29 mouse cellular contexts compared by ENCODE assay signal in genomic region chr7:16187494-16187893, GRCm38 (mm10). TPM values are rescaled to one million over a fixed set of nuclear protein-coding genes. Genes with fewer than 3 reads are reported as not detected.
DNase-seq lines count a peak whose midpoint lies in the region; ATAC-seq and TF ChIP-seq lines count a peak whose summit lies in the region.
"Had no signal": no experiment of that assay in that cellular context is flagged by ENCODE, and none has a peak within 500 bp of the region (broad histone marks: within the 10 kb centered on the region; RNA-seq: fewer than 3 reads in every experiment).

No protein-coding gene starts in this region.

- 29% methylated on average over 8 of the region's 8 CpGs for WGBS in liver, embryonic 12.5 days (ENCODE audit: insufficient replicate concordance)
- WGBS in liver, embryonic 14.5 days (ENCODE audit: insufficient replicate concordance) = 28% methylated on average over 8 of the region's 8 CpGs
- WGBS in liver, postnatal 0 days (ENCODE audit: insufficient replicate concordance) = 48% methylated on average over 8 of the region's 8 CpGs

- H3K4me1 ChIP-seq in liver, embryonic 12.5 days = no peaks in the 10 kb centered on the region
- 0 out of 4 replicates have a peak, but pooled peaks cover 0 to 2% of the 10 kb centered on the region in 2 experiments for H3K4me1 ChIP-seq in liver, embryonic 14.5 days (replicated peaks; ENCODE audit: control insufficient read depth in 2 of 2, insufficient read depth in 2 of 2, low read length in 1 of 2)
- H3K4me1 ChIP-seq in liver, postnatal 0 days (ENCODE audit: insufficient read depth) = no peaks in the 10 kb centered on the region
- H3K4me1 ChIP-seq: embryonic facial prominence, embryonic 10.5 days; embryonic facial prominence, embryonic 13.5 days; forebrain, embryonic 12.5 days; forebrain, embryonic 15.5 days; hindbrain, embryonic 10.5 days had no signal

- H3K36me3 ChIP-seq in liver, embryonic 12.5 days = no peaks in the 10 kb centered on the region; the same call in 1 of the 2 replicates
- H3K36me3 ChIP-seq in liver, embryonic 14.5 days (replicated peaks; ENCODE audit: control insufficient read depth, insufficient read depth, low read depth) = no peaks in the 10 kb centered on the region
- no peaks in the 10 kb centered on the region for H3K36me3 ChIP-seq in liver, postnatal 0 days (replicated peaks; ENCODE audit: insufficient read depth, low read length)

- no peak overlapping the region for H3K9ac ChIP-seq in liver, embryonic 12.5 days
- H3K9ac ChIP-seq in liver, embryonic 14.5 days (replicated peaks) = no peak overlapping the region
- H3K9ac ChIP-seq in liver, postnatal 0 days (replicated peaks) = no peak overlapping the region
- H3K9ac ChIP-seq: embryonic facial prominence, embryonic 13.5 days; forebrain, embryonic 12.5 days; forebrain, embryonic 15.5 days; heart, embryonic 15.5 days; hindbrain, embryonic 13.5 days had no signal

- ATAC-seq in liver, embryonic 12.5 days = peak; percentile 55; the same call in 1 of the 2 replicates
- peak; percentile 60; the same call in 1 of the 2 replicates for ATAC-seq in liver, embryonic 14.5 days (ENCODE audit: insufficient read depth)
- ATAC-seq in liver, postnatal 0 days = peak; percentile 79
- ATAC-seq: activated CD4-positive, CD25-positive, alpha-beta regulatory T cell, adult 4 months; CD4-positive, CD25-positive, alpha-beta regulatory T cell, adult 4 months; forebrain, embryonic 15.5 days; hindbrain, embryonic 16.5 days had no signal

- peaks cover 28% of the 10 kb centered on the region for H3K27me3 ChIP-seq in liver, embryonic 12.5 days (replicated peaks)
- H3K27me3 ChIP-seq in liver, embryonic 14.5 days (ENCODE audit: control insufficient read depth, insufficient read depth, low read length) = no peaks in the 10 kb centered on the region
- no peaks in the 10 kb centered on the region; the same call in 1 of the 2 replicates for H3K27me3 ChIP-seq in liver, postnatal 0 days (ENCODE audit: insufficient read depth, low read length)
- H3K27me3 ChIP-seq: embryonic facial prominence, embryonic 13.5 days; forebrain, embryonic 15.5 days; heart, embryonic 15.5 days had no signal

- no peak for TF ChIP-seq CTCF in liver, embryonic 14.5 days (IDR thresholded peaks at IDR 0.05; ENCODE audit: low read depth)
- TF ChIP-seq CTCF in liver, postnatal 0 days (IDR thresholded peaks at IDR 0.05; ENCODE audit: low read depth) = no peak

- intact Hi-C loops in gastrocnemius, postnatal 36 days (cut with DNase I) = no loop called here

- TF ChIP-seq EP300 in liver, embryonic 14.5 days (IDR thresholded peaks at IDR 0.05; ENCODE audit: low read depth) = 0 out of 2 replicates have a peak, but pooled peaks have one; percentile 19
- TF ChIP-seq EP300 in liver, postnatal 0 days (IDR thresholded peaks at IDR 0.05; ENCODE audit: low read depth) = peak; percentile 43; the same call in 1 of the 2 replicates

- no peak for DNase-seq in liver, embryonic 14.5 days (ENCODE audit: low read depth in 3 of 3, low spot score in 3 of 3)
- DNase-seq in liver, postnatal 0 days = no peak
- no peak for DNase-seq in ovary, adult 18-20 months (ENCODE audit: low spot score)
- DNase-seq in layer of hippocampus, postnatal 14 days (ENCODE audit: low spot score in 2 of 2) = no peak
- DNase-seq in gastrocnemius, postnatal 36 days = no peak
- DNase-seq: adrenal gland, adult 8-10 months; adrenal gland, postnatal 25 days; cerebellum, adult 11-12 months; cerebellum, adult 8-10 months; cerebellum, postnatal 10 days; cerebellum, postnatal 36 days; embryo, embryonic 11 days; heart, adult 11 months; heart, postnatal 10 days; heart, postnatal 36 days had no signal

- no peak overlapping the region for H3K27ac ChIP-seq in liver, embryonic 12.5 days
- H3K27ac ChIP-seq in liver, embryonic 14.5 days = no peak overlapping the region
- no peak overlapping the region for H3K27ac ChIP-seq in liver, postnatal 0 days (ENCODE audit: low read depth)
- H3K27ac ChIP-seq: embryonic facial prominence, embryonic 10.5 days; embryonic facial prominence, embryonic 13.5 days; forebrain, embryonic 12.5 days; forebrain, embryonic 15.5 days; heart, embryonic 15.5 days; hindbrain, embryonic 10.5 days; hindbrain, embryonic 13.5 days had no signal

- no peaks in the 10 kb centered on the region for H3K9me3 ChIP-seq in liver, embryonic 12.5 days (replicated peaks)
- H3K9me3 ChIP-seq in liver, embryonic 14.5 days (ENCODE audit: control insufficient read depth, low read length) = no peaks in the 10 kb centered on the region
- H3K9me3 ChIP-seq in liver, postnatal 0 days (ENCODE audit: low read length) = no peaks in the 10 kb centered on the region
- H3K9me3 ChIP-seq: embryonic facial prominence, embryonic 10.5 days; embryonic facial prominence, embryonic 13.5 days; forebrain, embryonic 12.5 days; forebrain, embryonic 15.5 days; heart, embryonic 15.5 days; hindbrain, embryonic 10.5 days; hindbrain, embryonic 13.5 days had no signal

- no peak overlapping the region for H3K4me2 ChIP-seq in liver, embryonic 12.5 days
- H3K4me2 ChIP-seq in liver, embryonic 14.5 days (ENCODE audit: low read depth) = no peak overlapping the region
- H3K4me2 ChIP-seq in liver, postnatal 0 days (ENCODE audit: low read depth, low read length) = no peak overlapping the region
- H3K4me2 ChIP-seq: embryonic facial prominence, embryonic 13.5 days; forebrain, embryonic 12.5 days; forebrain, embryonic 15.5 days; heart, embryonic 11.5 days; heart, embryonic 15.5 days; hindbrain, embryonic 13.5 days had no signal

- H3K4me3 ChIP-seq in liver, embryonic 12.5 days = no peak overlapping the region
- H3K4me3 ChIP-seq in liver, embryonic 14.5 days (ENCODE audit: insufficient read depth in 1 of 2, low read depth in 2 of 2, low read length in 2 of 2) = no peak overlapping the region
- H3K4me3 ChIP-seq in liver, postnatal 0 days (ENCODE audit: low read depth, low read length) = no peak overlapping the region
- H3K4me3 ChIP-seq: embryonic facial prominence, embryonic 10.5 days; embryonic facial prominence, embryonic 13.5 days; erythroblast, embryonic 14.5 days; forebrain, embryonic 12.5 days; forebrain, embryonic 15.5 days; heart, embryonic 15.5 days; hindbrain, embryonic 10.5 days; hindbrain, embryonic 13.5 days had no signal

RNA-seq across cellular contexts. Expression of gene Meis3, which starts 12.6 kb away (rescaled TPM):
- 4.4 and 5.7 TPM in 2 replicates for polyA plus RNA-seq in liver, embryonic 12.5 days (2016; fragmentation: Nextera tagmentation; extraction: Ambion mirVana)
- 1.2 and 1.6 TPM in 2 replicates for polyA plus RNA-seq in liver, embryonic 14.5 days (2012; rRNA removed)
- 0.70 and 1.0 TPM in 2 replicates for polyA plus RNA-seq in liver, embryonic 14.5 days (2014; fragmentation: Nextera tagmentation; extraction: Ambion mirVana)
- 1.9 and 2.0 TPM in 2 replicates for polyA plus RNA-seq in liver, postnatal 0 days (2015; fragmentation: Nextera tagmentation; extraction: Ambion mirVana)
- 10 to 100 TPM; 38.0 to 42.5 TPM for total RNA-seq in layer of hippocampus, postnatal 14 days (2021)
- 1 to 10 TPM; 1.5 to 2.1 TPM for total RNA-seq in gastrocnemius, postnatal 36 days (2021)

RNA-seq across cellular contexts. Expression of gene Dhx34, which starts 34.3 kb away (rescaled TPM):
- polyA plus RNA-seq in liver, embryonic 12.5 days (2016; fragmentation: Nextera tagmentation; extraction: Ambion mirVana) = 9.5 and 9.6 TPM in 2 replicates
- 5.0 and 5.3 TPM in 2 replicates for polyA plus RNA-seq in liver, embryonic 14.5 days (2012; rRNA removed)
- 3.6 and 3.7 TPM in 2 replicates for polyA plus RNA-seq in liver, embryonic 14.5 days (2014; fragmentation: Nextera tagmentation; extraction: Ambion mirVana)
- 3.6 and 3.9 TPM in 2 replicates for polyA plus RNA-seq in liver, postnatal 0 days (2015; fragmentation: Nextera tagmentation; extraction: Ambion mirVana)
- total RNA-seq in layer of hippocampus, postnatal 14 days (2021) = 10 to 100 TPM in 1 of 2 experiments, 1 to 10 TPM in 1; 9.4 to 12.5 TPM
- 1 to 10 TPM; 3.1 to 4.5 TPM for total RNA-seq in gastrocnemius, postnatal 36 days (2021)

RNA-seq across cellular contexts. Expression of gene C5ar2, which starts 56.5 kb away (rescaled TPM):
- polyA plus RNA-seq in liver, embryonic 12.5 days (2016; fragmentation: Nextera tagmentation; extraction: Ambion mirVana) = 1.6 and 1.7 TPM in 2 replicates
- polyA plus RNA-seq in liver, embryonic 14.5 days (2012; rRNA removed) = 0.47 and 0.56 TPM in 2 replicates
- polyA plus RNA-seq in liver, embryonic 14.5 days (2014; fragmentation: Nextera tagmentation; extraction: Ambion mirVana) = 0.30 and 0.33 TPM in 2 replicates
- polyA plus RNA-seq in liver, postnatal 0 days (2015; fragmentation: Nextera tagmentation; extraction: Ambion mirVana) = 0.92 and 1.2 TPM in 2 replicates
- total RNA-seq in layer of hippocampus, postnatal 14 days (2021) = under 1 TPM; 0.48 to 0.55 TPM
- under 1 TPM; 0.20 TPM for total RNA-seq in gastrocnemius, postnatal 36 days (2021)
- polyA plus RNA-seq: activated CD4-positive, CD25-positive, alpha-beta regulatory T cell, adult 4 months; C2C12; forebrain, embryonic 12.5 days; forebrain, embryonic 15.5 days; hindbrain, embryonic 10.5 days had no signal

RNA-seq across cellular contexts. Expression of gene Slc8a2, which starts 57.9 kb away (rescaled TPM):
- not detected in 2 replicates for polyA plus RNA-seq in liver, embryonic 12.5 days (2016; fragmentation: Nextera tagmentation; extraction: Ambion mirVana)
- 0.08 and 0.11 TPM in 2 replicates for polyA plus RNA-seq in liver, embryonic 14.5 days (2012; rRNA removed)
- not detected in 2 replicates for polyA plus RNA-seq in liver, embryonic 14.5 days (2014; fragmentation: Nextera tagmentation; extraction: Ambion mirVana)
- polyA plus RNA-seq in liver, postnatal 0 days (2015; fragmentation: Nextera tagmentation; extraction: Ambion mirVana) = not detected in 2 replicates
- 100 to 1,000 TPM; 335 to 349 TPM for total RNA-seq in layer of hippocampus, postnatal 14 days (2021)
- total RNA-seq in gastrocnemius, postnatal 36 days (2021) = under 1 TPM; 0.12 to 0.13 TPM
- polyA plus RNA-seq: activated CD4-positive, CD25-positive, alpha-beta regulatory T cell, adult 4 months; CD4-positive, CD25-positive, alpha-beta regulatory T cell, adult 4 months; erythroblast, embryonic 14.5 days had no signal
